Mouse (Mus musculus) limb, embryonic 14.5 days (tissue): Measurements from ENCODE around the gene Rnps1. TPM values are rescaled to one million over a fixed set of nuclear protein-coding genes. Genes with fewer than 3 reads are reported as not detected.

Source experiments
- ATAC-seq: fragments of 200-750 bp; cut with Nextera tagmentation; 2 replicates; pipeline ENCODE4 v1.8.0; 2017; ENCODE audit warnings: low read depth, moderate number of reproducible peaks, moderate TSS enrichment; ENCODE audit not compliant: low FRiP score
- DNase-seq: peaks from one replicate; pipeline ENCODE4 v3.0.0-alpha.2; 2015; ENCODE audit warnings: low spot score
- H3K27ac ChIP-seq: fragments of 300-500 bp; sonication (generic); replicated peaks from 2 replicates; pipeline ENCODE4 v1.5.1; 2014; ENCODE audit warnings: low read depth, mild to moderate bottlenecking, low read length, moderate library complexity, mixed read lengths
- H3K27me3 ChIP-seq: fragments of 300-500 bp; sonication (generic); 2 replicates; pipeline ENCODE4 v1.6.1; 2014; ENCODE audit warnings: low read length, mixed read lengths; ENCODE audit not compliant: control insufficient read depth, insufficient read depth
- H3K36me3 ChIP-seq: fragments of 300-500 bp; sonication (generic); 2 replicates; pipeline ENCODE4 v1.6.1; 2014; ENCODE audit warnings: mild to moderate bottlenecking, low read length, moderate library complexity, mixed read lengths; ENCODE audit not compliant: control insufficient read depth, insufficient read depth
- H3K4me1 ChIP-seq: fragments of 300-500 bp; sonication (generic); 2 replicates; pipeline ENCODE4 v1.6.1; 2014; ENCODE audit warnings: antibody characterized with exemption, low read length, mixed read lengths; ENCODE audit not compliant: control insufficient read depth, insufficient read depth
- H3K4me2 ChIP-seq: fragments of 300-500 bp; sonication (generic); replicated peaks from 2 replicates; pipeline ENCODE4 v1.6.1; 2014; ENCODE audit warnings: low read depth, mild to moderate bottlenecking, low read length, moderate library complexity; ENCODE audit not compliant: severe bottlenecking
- H3K4me3 ChIP-seq: fragments of 300-500 bp; sonication (generic); replicated peaks from 2 replicates; pipeline ENCODE4 v1.5.1; 2014; ENCODE audit warnings: low read length
- H3K9ac ChIP-seq: fragments of 300-500 bp; sonication (generic); 2 replicates; pipeline ENCODE4 v1.6.1; 2014; ENCODE audit warnings: mild to moderate bottlenecking, low read depth, low read length, moderate library complexity; ENCODE audit not compliant: severe bottlenecking
- H3K9me3 ChIP-seq: fragments of 300-500 bp; sonication (generic); 2 replicates; pipeline ENCODE4 v1.6.1; 2016; ENCODE audit warnings: low read length; ENCODE audit not compliant: control insufficient read depth
- POLR2A ChIP-seq: fragments of 200-500 bp; IDR thresholded peaks from 2 replicates; pipeline ENCODE4 v1.8.0; 2012; ENCODE audit warnings: inconsistent platforms, mild to moderate bottlenecking, moderate library complexity, borderline replicate concordance; ENCODE audit not compliant: insufficient read depth, insufficient read length; ENCODE audit errors: extremely low read depth
- WGBS: fragments of 180-500 bp; shearing (Covaris S2); extraction: QIAGEN DNeasy Blood & Tissue Kit; methylation state at CpG from one replicate; pipeline ENCODE4 v1.1.7; 2014; 5-methylcytosine and 5-hydroxymethylcytosine counted together
- polyA plus RNA-seq, 2 experiments: library from polyadenylated mRNA; depleted of rRNA in 1 of 2; stranded (reverse) in 1 of 2; unstranded in 1 of 2; fragments of >200 nt; fragmentation: Nextera tagmentation in 1 of 2; extraction: Ambion mirVana in 1 of 2; gene quantifications; 2 replicates each; pipeline versions ENCODE4 v1.2.1 to v1.2.3; 2012 to 2014

The Rnps1 gene
- polyA plus RNA-seq, 2 experiments: 236 to 333 TPM

DNA sequence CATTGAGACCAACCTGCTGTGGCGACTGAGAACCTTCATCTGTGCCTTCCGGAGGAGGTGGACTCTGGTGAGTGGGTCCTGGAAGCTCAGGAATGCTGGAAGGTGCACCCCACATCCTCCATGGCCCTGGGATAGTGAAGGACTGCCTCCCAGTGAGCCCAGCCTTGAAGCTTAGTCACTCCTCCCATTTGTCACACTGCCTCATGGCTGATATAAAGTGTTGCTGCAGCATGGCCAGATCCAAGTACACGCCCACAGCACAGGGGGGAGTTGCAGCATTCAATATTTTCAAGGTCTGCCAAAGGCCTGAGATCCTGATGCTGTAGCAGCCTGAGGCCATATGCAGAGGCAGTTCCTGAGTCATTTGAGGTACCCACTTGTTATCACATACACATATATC is 12.0 kb upstream of the Rnps1 start:
- no peak overlapping the region for H3K4me3 ChIP-seq
- TF ChIP-seq POLR2A: no peak

DNA sequence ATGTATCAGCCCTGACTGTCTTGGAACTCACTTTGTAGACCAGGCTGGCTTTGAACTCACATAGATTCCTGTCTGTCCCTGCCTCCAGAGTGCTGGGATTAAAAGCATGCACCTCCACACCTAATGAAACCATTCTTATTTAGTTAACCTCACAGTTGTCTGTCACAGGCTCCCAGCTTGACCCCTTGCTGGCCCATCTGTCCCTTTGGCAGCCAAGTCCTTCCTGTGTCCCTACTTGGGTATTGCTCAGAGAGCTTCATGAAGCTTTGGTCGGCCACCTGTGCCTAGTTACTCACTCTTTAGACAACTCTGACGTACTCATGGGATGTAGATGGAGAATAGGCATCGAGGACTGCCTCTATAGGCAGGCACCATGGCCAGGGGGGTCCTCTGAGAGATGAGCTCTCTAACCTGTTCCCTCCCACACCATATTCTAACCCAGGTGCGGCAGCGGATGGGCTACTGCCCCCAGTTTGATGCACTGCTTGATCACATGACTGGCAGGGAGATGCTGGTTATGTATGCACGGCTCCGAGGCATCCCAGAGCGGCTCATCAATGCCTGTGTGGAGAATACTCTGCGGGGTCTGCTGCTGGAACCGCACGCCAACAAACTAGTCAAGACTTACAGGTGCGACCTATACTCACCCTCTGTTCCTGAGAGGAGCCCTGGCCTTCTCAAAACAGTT is 7.1 kb upstream of the Rnps1 start:
- Histone ChIP-seq H3K27me3 (no peaks in the 10 kb centered on the region), H3K27ac (no peak overlapping the region), H3K4me3 (no peak overlapping the region), H3K9ac (no peak overlapping the region), H3K4me1 (no peaks in the 10 kb centered on the region), H3K4me2 (no peak overlapping the region), H3K36me3 (peaks cover 43% of the 10 kb centered on the region), H3K9me3 (no peaks in the 10 kb centered on the region)
- TF ChIP-seq POLR2A: no peak
- 92% methylated on average over 12 of the region's 12 CpGs for WGBS
- DNase-seq (no peak), ATAC-seq (no peak)

More for the DNA sequence above, 12.0 kb upstream of the Rnps1 start:
- DNase-seq (no peak), ATAC-seq (no peak)
- no peak overlapping the region for H3K27ac ChIP-seq
- WGBS: 67% methylated on average over 3 of the region's 3 CpGs
- no peaks in the 10 kb centered on the region for H3K27me3 ChIP-seq
- no peak overlapping the region for H3K4me2 ChIP-seq
- H3K36me3 ChIP-seq: peaks cover 9% of the 10 kb centered on the region; the same call in 1 of the 2 replicates
- H3K9me3 ChIP-seq: no peaks in the 10 kb centered on the region
- H3K9ac ChIP-seq: no peak overlapping the region
- H3K4me1 ChIP-seq: no peaks in the 10 kb centered on the region

DNA sequence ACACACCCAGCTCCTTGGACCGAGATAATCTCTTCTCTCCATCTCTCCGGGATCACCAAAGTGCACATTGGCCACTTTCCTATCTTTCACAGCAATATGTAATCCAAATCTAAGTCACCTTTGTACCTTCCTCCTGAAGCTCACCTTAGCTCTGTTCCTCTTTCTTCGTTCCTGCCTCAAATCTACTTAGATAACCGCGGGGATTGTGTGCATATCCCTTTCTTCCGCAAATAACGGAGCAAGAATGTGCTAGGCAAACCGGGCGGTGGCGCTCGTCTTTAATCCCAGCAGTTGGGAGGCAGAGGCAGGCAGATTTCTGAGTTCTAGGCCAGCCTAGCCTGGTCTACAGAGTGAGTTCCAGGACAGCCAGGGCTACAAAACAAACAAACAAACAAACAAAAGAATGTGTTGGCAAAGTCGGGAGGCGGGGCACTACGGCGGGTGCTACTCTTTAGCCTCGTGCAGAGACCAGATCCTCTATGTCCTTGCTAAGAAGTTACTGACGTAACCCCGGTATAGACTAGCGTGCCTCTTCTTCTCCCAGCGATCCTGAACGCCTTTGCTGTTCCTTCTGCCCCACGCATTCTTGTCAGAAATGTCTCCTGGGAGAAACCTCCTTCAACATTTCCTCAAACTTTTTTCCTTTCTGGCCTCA is 681 bp upstream of the Rnps1 start:
- TF ChIP-seq POLR2A: no peak
- Histone ChIP-seq H3K36me3 (peaks cover 51% of the 10 kb centered on the region), H3K9me3 (no peaks in the 10 kb centered on the region), H3K4me1 (peaks cover 11% of the 10 kb centered on the region), H3K27ac (peak overlapping the region; percentile 90), H3K4me3 (peak overlapping the region; percentile 93), H3K27me3 (no peaks in the 10 kb centered on the region), H3K9ac (peak overlapping the region; percentile 66), H3K4me2 (peak overlapping the region; percentile 86)
- DNase-seq: no peak
- 0 out of 2 replicates have a peak, but pooled peaks have one; percentile 1 for ATAC-seq
- WGBS: 33% methylated on average over 22 of the region's 22 CpGs

DNA sequence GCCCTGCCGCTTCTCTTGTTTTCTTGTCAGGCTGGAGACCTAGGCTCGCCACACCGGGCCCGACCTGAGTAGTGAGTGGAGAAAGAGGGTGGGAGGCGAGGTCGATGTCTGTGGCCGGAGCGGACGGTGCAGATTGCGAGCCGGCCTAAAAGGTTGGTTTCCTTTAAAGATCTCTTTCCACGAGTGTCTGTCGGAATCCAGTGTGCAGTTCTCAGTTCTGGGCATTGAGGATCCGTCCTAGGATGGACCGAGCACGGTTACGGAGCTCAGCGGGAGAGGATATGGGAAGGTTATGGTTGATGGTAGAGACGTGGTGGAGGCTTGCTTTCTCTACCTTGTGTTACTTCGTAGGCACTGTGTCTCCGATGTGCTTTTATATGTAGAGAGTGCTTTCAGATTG is 646 bp downstream of the Rnps1 start:
- Histone ChIP-seq H3K27ac (peak overlapping the region; percentile 90), H3K4me3 (peak overlapping the region; percentile 93), H3K4me2 (peak overlapping the region; percentile 82), H3K4me1 (peaks cover 11% of the 10 kb centered on the region), H3K36me3 (peaks cover 56% of the 10 kb centered on the region), H3K9ac (peak overlapping the region; percentile 93), H3K9me3 (no peaks in the 10 kb centered on the region), H3K27me3 (no peaks in the 10 kb centered on the region)
- WGBS: under 1% methylated on average over 21 of the region's 21 CpGs
- ATAC-seq (no peak), DNase-seq (no peak)
- no peak for TF ChIP-seq POLR2A

DNA sequence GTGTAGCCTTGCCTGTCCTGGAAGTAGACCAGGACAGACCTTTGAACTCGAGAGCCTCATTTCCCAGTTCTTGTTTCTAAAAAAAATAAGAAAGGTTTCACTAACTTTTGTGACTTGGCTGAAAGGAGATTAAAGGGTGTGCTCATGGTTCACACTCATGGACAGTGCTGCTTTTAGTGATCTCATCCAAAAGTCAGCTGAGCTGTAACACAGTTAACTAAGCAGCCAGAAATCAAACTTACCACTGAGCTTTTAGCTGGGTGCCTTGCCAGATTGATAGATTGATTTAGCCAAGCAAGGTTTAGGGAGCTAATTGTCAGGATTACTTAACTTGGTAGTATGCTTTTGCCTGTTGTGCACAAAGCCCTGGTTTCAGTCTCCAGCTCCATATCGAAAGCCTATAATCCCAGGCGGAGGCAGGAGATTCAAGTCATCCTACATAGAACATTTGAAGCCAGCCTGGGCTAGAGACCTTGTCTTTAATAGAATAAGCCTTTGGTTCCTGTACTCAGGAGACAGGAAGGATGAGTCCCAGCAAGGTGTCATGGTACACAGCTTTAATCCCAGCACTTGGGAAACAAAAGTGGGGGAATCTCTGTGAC is 1.8 kb downstream of the Rnps1 start:
- H3K9me3 ChIP-seq: no peaks in the 10 kb centered on the region
- H3K4me3 ChIP-seq: peak overlapping the region; percentile 93
- DNase-seq: no peak
- no peaks in the 10 kb centered on the region for H3K27me3 ChIP-seq
- TF ChIP-seq POLR2A: no peak
- peak overlapping the region; percentile 93 for H3K9ac ChIP-seq
- 78% methylated on average over 3 of the region's 3 CpGs for WGBS
- H3K4me1 ChIP-seq: peaks cover 11% of the 10 kb centered on the region
- no peak for ATAC-seq
- H3K36me3 ChIP-seq: peaks cover 60% of the 10 kb centered on the region
- H3K4me2 ChIP-seq: peak overlapping the region; percentile 82
- no peak overlapping the region for H3K27ac ChIP-seq
